Mouse (Mus musculus) G1E (cell line): ENCODE data around the gene Rad51ap1.
A peak's percentile ranks its signal among the peaks of the same experiment; 100 is the strongest.

ENCODE experiments used
- CTCF ChIP-seq: IDR thresholded peaks from 2 replicates; pipeline ENCODE4 v1.5.1; 2012; ENCODE audit warnings: low read depth, low read length, inconsistent platforms, mixed read lengths
- GATA1 ChIP-seq: IDR thresholded peaks from 2 replicates; pipeline ENCODE4 v1.6.1; 2012; ENCODE audit warnings: borderline replicate concordance, low read length, inconsistent platforms, mixed read lengths
- GATA2 ChIP-seq: IDR thresholded peaks from 2 replicates; pipeline ENCODE4 v1.6.1; 2012; ENCODE audit warnings: low read depth, low read length, inconsistent platforms, borderline replicate concordance

- peak; percentile 13; the same call in 1 of the 2 replicates for TF ChIP-seq CTCF
- no peak for TF ChIP-seq GATA1
- TF ChIP-seq GATA2: no peak
Observed at GRCm38 (mm10) chr6:126938047-126938446, 1.3 kb downstream of the Rad51ap1 start.
